Mouse (Mus musculus) brain, embryonic 18.5 days (tissue): ENCODE results near the gene Rcan1.
A peak's percentile ranks its signal among the peaks of the same experiment; 100 is the strongest.

Experiments
- DNase-seq: peaks from one replicate; pipeline ENCODE4 v3.0.0-alpha.2; 2012; ENCODE audit warnings: low read depth, low spot score

The Rcan1 gene

DNA sequence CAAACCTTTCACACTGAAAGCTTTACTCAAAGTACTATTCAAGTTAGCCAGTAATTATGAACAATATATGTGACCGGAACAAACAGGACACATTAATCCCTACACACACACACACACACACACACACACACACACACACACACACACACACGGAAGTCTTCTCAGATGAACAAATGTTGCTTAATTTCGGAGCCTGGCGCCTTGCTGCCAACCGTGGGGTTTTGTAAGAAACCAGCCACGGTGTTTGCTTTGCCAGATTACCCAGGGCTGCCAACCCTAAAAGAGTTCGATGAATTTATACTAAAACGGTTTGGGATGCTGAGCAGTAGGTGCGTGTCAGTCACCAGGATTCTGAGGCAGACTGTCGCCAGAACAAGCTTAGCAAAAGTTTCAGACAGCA, 69.5 kb downstream of the Rcan1 start:
- no peak for DNase-seq

DNA sequence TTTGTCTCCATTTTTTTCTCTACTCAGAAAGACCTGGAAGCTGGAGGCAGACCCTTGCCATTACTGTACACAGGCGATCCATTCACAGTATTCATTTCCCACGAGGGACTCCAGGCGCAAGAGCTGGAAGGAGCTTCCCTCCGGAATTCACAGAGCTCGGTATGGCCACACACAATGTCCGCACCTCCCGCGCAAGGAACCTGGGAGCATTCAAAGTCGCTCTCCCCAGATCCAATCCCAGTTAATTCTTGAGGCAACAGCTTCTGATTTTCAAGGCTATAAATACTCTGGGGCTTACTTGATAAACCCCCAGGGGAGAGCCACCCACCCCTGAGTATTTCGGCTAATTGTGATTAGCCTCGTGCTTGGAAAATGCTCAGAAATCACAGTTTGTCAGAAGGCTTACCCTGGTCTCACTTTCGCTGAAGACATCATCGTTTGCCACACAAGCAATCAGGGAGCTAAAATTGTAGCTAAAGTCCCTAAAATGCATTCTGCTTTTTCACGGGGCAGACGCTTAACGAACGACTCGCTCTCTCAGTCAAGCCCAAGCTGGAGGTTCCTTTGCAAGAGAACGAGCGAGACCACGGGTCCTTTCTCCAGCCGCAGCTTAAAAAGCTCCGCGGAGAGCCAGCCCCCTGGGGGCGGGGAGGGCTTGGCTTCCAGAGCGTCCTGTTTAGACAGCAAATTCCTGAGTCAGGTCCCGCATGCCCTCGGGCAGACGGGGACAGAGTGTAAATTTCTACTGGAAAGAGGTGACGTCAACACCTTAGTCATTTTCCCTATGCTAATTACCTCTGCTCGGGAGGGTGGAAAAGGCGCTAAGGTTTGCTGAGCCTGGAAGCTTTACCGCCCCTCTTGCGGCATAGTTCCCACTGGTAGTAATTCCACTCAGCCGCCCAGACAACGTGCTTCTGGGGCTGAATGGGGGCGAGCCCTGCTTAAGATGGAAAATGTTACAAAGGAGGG, 70.9 kb downstream of the Rcan1 start:
- DNase-seq = peak; percentile 42

DNA sequence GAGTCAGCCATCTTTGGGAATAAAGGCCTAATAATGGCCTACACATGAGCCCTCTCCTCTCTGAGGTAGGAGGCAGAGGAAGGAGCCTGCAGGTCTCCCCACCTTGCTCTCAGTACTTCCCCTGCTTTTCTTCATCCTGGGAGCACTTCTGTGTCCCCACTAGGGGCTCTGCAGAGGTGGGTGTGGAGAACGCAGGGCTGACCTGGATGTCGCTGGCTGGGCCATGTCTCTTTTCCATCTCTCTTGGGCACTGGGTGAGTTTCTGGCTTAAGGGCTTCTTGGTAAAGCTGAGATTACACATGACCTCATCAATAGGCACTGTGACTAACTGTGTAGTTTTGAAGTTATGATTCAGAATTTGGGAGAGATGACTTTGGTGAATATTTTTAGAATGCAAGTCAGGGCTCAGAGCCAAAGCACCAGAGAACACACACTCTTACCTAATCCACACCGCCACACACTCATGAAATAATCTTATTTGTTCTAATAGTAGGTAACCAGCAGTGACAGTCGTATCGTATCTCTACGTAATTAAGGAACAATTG, 72.0 kb downstream of the Rcan1 start:
- DNase-seq = no peak

GRCm38 (mm10) chr16:92397745-92398573, 72.7 kb downstream of the Rcan1 start:
- no peak for DNase-seq

DNA sequence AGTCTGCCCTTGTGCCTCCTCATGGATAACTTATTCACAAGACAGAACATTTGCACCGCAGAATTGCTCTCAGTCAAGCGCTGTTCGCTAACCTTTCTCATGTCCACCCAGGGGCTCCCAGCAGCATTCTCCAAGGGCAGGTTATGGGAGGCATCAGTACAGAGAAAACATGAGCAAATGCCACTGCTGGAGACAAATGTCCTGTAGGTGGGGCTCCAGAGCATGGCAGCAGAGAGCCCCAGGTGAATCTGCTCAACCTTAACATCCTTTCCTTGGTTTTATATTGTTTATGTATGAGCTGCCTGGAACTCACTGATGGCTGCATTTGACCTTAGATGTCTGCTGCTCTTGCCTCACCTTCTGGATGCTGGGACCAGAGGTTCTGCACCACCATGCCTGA, 76.9 kb downstream of the Rcan1 start:
- DNase-seq = no peak

DNA sequence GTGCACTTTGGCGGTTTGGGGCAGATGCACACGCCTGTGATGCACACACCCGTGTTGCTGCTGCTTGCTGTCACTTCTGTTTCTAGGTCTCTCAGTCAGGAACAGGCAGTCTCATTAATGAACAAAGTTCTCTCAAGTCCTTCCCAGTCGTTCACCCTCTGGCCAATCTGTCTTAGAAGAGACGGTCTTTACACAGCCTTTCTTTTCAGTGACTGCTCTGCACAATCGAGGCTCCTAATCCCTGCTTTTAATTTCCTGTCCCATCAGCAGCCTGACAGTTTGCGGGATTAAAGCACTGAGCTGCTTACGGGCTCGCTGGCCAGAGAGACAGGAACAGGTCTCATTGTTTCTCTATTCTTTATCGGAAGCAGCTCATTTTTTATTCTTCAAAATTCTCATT, 83.0 kb downstream of the Rcan1 start:
- no peak for DNase-seq

DNA sequence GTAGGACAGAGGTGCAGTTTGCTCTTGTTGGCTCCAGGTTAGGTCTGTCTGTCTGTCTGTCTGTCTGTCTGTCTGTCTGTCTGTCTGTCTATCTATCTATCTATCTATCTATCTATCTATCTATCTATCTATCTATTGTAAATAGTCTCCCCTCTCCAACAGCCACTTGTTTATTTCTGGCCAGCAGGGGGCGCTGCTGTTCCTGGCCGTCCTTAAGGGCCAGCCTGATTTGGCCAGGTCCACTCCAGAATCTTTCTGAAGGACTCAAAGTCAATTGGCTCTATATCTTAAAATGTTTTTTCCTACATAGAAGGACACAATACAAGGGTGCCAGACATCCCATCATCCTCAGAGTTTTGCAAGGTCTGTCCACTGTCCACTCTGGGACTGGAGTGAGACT, 85.6 kb downstream of the Rcan1 start:
- no peak for DNase-seq

DNA sequence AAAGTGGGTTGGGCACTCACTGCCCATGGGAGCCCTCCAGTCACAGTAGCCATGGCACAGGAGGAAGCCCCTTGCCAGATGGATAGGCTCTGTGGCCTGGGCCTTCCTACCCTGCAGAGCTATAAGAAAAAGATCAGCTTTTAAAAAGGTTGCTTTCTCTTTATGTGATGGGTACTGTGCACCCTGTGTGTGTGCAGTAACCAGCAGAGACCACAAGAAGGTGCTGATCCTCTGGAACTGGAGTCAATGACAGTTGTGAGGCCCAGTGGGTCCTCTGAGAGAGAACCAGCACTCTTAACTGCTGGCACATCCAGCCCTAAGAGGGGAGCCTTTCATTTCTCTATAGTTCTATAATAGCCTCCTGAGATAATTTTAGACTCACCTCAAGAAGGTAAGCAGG, 87.3 kb downstream of the Rcan1 start:
- DNase-seq = no peak

DNA sequence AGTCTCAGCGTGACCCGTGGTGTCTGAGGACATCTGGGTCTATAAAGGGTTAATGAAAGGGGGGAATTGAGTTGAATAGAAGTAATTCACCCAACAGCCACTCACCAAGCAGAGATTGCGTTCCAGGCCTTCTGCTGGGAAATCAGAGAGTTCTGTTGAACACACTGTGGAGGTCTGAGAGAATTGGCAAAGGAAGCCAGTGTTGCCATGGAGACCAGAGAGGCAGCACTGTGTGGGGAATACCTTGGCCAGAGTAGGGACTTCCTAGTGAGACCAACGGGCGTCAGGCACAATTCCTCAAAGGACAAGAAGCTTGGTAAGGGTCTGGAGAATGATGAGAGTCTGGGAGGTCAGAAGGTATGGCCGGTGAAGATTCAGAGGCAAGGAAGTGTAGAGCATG, 88.2 kb downstream of the Rcan1 start:
- DNase-seq = peak; percentile 67

DNA sequence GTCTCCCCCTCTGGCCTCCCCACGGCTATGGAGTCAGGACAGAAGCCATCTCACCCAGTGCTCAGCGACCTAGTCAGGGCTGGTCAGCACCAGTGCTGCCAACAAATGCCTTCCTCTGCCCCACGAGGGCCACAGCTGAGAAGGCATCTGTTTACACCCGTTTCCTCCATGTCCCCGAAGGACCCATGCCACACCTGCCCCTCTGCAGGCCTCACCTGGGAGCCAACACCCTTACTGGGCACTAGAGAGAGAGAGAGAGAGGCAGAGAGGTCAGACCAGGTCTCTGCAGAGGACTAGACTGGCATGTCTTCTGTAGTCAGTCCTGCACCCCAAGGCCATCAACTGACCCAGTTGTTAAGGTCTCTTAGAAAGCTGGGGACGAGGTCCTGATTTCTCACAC, 89.6 kb downstream of the Rcan1 start:
- DNase-seq = no peak

- no peak for DNase-seq
These were observed 93.7 kb downstream of the Rcan1 start for GRCm38 (mm10) chr16:92376976-92377375.

- no peak for DNase-seq
These were observed 99.0 kb downstream of the Rcan1 start for GRCm38 (mm10) chr16:92371623-92372022.

DNA sequence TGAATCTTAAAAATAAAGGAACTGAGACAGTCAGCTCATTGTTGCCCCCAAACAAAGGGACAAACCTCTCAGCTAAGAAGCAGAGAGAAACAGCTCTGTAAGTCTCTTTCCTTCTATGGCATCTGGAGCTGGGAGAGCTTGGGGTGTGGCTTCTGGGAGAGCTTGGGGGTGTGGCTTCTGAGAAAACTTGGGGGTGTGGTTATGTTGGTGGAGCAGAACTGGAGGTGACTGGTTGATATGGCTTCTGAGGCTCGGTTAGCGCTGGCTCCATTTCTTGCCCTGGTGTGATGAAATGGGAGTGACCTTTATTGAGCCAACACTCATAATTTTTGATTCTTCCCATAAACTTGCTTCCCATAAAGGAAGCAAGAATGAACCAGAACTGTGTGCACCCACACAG, 101.4 kb downstream of the Rcan1 start:
- no peak for DNase-seq

- DNase-seq = no peak
These were observed 105.2 kb downstream of the Rcan1 start for GRCm38 (mm10) chr16:92365477-92365876.

DNA sequence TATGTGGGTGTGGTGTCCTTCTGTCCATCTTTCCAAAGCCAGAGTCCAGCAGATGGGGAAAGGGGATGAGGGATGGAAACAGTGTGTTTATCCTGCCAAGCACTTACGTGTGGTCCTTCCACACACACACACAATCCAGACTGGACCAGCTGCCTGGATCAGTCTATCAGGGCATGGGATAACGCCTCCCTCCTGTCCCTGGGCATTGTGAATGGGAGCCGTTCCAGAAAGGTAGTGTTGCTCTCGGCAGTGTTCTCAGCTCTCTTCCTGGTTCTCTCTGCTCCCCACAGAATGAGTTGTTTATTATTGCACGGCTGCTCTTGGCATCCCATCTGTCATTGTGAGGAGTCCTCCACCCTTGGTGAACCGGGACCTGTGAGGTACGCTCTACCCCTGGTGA, 110.0 kb downstream of the Rcan1 start:
- no peak for DNase-seq

- DNase-seq = no peak
These were observed 111.4 kb downstream of the Rcan1 start, which contains the start of gene Kcne1 for GRCm38 (mm10) chr16:92359229-92359628. Kcne1 (minus strand) TSS chr16:92359468.

DNA sequence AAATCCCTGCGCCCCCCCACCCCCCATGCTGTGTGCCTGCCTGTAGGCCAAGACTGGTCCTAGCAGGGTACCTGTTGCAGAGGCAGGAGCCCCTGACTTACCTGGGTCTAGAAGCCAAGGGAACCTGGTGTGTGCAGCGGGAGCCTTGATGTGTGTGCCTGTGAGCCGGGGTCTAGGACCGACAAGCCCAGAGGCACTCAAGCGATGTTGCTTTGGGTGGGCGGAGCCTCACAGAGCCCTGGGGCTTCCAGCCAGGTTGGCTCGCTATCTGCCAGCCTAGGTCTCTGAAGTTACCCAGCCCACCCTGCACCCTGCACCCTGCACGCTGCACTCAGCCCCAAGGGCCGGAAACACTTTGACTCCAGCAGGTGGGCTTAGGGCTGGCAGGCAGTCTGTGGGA, 111.9 kb downstream of the Rcan1 start:
- no peak for DNase-seq

DNA sequence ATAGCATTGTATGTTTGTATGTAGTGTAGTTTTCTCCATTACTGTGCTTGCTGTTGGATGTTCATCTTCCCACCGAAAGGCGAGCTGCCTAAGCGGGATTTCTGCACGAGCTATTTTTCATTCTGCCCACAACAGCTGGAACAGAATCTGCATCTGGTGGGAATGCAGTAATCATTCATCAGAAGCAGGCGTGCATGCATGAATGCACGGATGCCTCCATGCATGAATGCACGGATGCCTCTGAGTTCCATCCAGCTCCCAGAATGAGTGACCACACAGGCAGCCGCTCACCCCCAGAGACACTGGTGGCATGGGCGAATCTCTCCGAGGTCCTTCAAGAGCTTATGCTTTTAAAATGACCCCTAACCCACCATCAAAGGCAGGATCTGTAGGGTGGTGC, 113.1 kb downstream of the Rcan1 start:
- DNase-seq = no peak

DNA sequence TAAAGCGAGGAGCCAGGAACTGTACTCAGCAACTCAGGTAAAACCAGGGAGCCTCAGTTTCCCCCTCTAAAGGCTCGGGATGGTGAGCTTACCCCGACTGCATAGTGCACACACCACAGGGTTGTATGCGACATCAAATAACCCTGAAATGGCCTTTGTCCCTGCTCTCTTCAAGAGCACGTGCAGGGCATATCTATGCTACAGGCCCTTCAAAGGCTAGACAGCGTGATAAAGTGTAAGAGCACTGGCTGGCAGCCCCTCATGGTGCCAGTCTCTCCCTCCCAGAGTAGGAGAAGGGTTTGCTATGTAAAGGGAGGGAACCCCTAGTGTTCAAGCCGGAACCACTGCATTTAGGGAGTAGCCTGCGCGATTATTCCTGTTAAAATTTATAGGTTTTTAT, 113.6 kb downstream of the Rcan1 start:
- no peak for DNase-seq

DNA sequence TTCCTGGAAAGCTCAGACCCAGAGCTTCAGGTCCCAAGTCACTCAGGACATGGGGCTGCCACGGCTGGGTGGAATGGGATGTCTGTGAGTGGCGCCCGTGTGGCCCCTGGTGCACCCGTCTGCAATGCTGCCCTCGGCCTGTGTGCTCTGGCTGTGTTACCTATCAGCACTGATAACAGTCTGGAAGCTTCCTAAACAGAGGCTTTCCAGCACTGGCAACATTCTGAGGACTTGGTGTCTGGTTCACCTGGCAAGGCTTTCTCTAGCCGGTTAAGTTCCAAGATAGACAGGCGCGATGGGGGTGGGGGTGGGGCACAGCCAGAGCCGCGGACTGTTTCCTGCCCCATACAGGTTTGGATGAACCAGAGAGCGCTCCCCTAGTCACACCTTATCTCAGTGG, 114.7 kb downstream of the Rcan1 start:
- no peak for DNase-seq

DNA sequence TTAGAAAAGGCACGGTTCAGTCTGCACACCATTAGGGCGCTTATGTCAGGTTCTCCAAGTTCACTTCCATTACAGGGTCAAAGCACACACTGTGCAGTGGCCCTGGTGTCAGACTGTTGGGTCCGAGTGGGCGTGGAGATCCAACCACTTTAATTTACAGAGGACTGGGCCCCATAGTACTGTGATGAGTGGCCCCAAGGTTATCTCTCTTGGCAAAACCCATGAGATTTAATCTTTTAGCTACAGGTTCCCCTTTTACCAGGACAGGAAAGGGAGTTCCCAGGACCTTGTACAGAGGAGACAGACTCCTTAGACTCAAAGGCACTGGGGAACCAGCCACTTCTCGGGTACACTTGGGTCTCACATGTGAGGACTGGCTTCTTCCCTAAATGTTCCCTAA, 115.3 kb downstream of the Rcan1 start:
- DNase-seq = no peak

DNA sequence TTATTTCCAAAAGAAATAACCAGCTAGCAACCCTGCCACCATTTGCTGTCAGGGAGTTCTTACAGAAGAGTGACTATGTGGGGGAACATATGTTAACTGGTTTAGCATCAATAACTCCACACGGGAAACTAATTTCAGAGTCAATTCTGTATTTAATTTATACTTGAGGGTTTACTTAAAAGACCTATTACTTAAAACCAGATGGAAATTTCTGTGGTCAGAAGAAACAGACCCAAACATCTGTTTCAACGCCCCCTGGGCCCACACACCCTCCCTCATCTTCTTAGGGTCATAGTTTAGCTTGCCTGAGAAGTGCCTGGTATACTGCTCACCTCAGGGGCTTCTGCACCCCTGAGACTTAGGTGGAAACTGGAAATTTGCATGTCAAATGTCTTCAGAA, 116.8 kb downstream of the Rcan1 start:
- no peak for DNase-seq
